Mouse (Mus musculus) mesoderm, embryonic 11.5 days (tissue): ENCODE measurements around the gene Cox20.

Source experiments
- DNase-seq: peaks from one replicate; pipeline ENCODE4 v3.0.0-alpha.2; 2012; ENCODE audit warnings: low read depth, low spot score

Gene Cox20

DNA sequence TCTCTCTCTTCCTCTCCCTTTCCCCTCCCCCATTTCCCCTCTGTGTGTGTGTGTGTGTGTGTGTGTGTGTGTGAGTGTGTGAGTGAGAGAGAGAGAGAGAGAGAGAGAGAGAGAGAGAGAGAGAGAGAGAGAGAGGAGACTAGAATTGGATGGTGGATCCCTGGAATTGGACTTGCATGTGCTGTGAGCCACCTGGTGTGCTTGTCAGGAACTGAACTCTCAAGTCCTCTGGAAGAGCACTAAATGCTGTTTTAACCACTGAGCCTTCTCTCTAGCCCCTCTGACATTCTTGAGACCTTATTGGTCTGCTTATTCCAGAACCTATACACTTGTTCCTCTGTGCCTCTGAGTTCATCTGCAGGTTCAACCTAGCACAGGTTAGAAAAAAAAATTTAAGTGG is 32.7 kb downstream of the Cox20 start:
- DNase-seq: no peak

DNA sequence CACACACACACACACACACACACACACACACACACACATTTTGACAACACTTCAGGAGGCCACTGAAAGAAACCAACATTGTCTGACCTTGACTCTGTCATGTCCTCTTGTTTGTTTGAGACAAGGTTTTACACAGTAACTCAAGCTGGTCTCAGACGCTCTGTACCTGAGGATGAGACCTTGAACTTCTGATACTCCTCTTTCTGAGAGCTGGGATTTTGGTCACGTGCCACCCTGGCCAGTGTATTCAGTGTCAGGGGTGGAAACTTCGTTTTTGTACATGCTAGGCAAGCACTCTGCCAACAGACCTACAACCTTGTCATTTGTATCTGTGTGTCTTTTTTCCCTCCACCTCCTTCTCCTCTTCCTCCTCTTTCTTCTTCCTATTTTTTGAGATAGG is 35.6 kb downstream of the Cox20 start:
- DNase-seq: no peak

DNA sequence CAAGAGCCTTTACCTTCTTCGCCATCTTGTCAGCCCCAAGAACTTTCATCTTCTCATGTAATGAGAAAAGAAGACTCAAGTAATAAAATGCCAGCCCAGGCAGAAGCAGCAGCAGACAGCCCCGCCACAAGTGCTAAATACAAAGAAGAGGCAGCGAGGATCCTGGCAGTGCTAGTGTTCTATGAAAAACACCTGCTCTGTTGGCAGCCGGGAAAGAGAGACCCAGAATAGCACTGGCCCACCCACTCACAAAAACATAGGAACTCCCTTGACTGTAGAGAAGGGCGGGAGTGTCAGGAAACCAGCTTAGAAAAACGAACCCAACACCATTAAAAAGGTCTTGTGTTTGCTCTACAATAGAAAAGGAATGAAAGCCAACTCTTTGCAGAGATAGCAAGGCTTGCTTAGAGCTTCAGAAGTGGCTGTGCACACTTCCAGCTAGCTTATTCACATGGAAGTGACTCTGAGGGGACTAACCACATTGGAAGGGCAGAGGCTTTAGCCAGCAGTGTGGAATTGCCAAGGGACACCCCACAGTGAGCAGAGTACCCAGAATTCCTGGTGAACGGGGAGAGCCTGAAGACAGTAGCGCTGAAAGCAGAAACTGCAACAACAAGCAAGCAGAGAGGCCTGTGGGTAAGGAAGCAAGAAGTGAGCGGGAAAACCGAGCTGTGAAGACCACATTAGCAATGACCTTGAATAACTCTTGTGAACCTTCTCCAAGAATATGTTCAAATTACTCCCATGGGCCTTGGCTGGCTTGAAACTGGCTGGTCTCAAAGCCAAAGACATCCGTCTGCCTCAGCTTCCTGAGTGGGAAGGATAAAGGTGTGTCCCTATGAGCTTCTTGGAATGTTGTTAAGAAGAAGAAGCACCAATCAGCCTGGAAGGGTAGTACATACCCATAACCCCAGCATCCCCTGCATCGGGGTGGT is 39.1 kb downstream of the Cox20 start:
- DNase-seq: no peak

DNA sequence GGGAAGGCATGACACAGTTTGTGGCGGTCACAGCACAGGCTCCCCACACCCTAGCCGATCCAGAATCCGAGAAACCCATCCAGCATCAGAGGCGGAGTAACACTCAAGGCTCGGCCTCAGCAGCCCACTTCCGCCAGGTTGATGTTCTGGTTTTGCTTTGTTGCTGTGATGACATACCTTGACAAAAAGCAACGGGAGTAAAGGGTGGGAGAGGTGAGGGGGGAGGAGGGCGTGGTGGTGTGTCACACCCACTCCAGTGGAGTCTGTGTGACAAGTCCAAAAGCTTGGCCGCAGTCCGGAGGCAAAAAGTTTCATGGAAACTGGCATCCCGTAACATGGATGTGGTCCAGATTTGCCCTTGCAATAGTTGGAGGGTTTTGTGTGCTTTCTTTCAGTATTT is 41.3 kb downstream of the Cox20 start:
- DNase-seq: no peak

DNA sequence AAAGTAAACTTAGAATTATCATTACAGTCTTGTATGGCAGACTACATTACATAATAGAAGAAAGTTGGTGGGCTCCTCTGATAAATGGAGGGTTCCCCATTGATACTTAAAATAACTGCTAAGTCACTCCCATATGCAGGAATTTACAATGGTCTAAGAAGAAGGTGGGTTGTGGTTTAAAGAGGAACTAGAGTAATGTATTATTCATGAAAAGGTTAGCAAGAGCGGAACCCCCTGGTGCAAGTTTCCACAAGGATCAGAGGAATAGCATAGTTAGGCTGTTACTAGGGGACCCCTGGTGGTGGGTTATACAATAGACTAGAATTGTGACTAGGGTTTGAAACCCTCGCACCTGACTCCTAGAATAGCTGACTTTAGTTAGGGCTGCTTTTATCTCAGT is 41.8 kb downstream of the Cox20 start:
- DNase-seq: no peak

DNA sequence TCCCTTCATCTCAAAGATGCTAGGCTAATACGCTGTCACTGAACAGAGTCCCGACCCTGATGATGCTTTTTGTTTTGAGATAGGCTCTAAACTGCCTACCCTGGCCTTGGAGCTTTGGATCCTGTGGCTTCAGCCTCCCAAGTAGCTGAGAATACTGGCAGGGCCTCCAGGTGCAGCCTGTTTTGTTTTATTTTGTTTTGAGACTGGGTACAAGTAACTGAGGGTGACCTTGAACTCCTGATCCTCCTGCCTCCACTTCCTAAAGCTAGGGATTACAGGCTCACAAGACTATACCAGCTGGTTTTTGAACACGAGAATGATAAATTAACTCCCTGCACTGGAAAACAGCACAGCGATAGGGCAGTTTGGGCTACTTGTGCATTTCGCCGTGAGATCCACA is 46.2 kb downstream of the Cox20 start:
- no peak for DNase-seq

DNA sequence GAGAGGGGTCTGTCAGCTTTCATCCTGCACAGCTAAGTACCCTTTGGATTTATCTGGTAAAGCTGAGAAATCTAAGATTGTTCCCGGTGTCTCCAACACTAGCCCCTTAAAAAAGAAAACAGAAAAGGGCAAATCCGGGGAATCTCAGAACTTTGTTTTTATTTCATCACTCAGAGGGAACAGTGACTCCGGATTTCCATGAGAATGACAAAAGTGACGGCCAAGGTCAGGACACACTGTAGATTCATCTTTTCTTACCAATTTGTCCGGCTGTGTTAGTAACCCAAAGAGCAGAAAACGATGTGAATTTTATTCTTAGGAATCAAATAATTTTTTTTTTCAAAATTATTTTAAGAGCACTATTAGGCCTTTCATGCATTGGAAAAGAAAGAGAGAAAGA is 49.2 kb downstream of the Cox20 start:
- no peak for DNase-seq

DNA sequence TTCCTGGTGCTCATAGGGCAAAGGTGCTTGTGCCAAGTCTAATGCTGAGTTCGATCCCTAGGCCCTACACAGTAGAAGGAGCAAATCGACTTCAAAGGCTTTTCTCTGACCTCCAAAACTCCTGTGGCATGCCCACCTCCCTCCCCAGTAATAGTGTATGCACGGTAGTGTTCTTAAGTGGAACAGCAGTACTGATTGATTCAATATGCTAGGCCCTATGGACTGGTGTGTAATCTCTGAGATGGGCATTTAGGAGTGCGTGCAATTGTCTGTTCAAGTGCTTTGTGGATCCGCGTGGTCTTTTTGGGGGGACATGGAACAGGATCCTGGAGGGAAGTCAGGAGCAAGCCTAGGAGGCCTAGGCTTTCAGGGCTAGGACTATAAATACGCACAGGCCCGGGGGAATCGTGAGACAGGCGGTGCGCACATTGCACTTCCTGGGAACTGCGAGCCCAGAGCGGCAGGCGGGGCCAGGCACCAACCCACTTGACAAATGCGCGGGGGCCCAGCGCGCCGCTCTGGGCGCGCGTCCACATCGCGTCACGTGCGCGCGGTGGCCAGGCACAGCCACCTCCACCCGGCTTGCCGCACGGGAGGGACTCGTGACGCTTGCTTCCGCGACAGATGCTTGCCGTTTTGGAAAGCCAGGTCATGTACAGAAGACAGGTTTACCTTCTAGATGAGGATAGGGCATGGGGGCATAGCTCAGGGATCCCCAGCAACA is 49.8 kb downstream of the Cox20 start:
- DNase-seq: peak; percentile 89

DNA sequence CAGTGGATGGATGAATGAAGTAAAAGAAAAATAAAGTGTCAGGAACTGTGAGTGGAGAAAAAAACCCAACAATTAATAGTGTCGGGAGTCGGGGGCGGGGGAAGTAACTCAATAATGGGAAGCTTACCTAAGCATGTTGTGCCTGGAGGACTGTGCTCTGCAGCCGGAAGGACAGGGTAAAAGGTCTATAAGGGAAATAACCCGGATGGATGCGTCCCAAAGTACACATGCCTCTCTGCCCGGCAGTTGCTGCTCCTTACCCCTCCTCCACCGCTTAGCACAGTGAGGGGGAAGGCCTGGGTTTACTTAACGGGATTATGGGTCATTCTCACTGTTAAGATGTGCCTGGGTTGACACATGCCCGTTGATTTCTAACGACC is 50.3 kb downstream of the Cox20 start:
- peak; percentile 50 for DNase-seq
